Mouse (Mus musculus): ENCODE data around the gene Dus3l. TPM values are rescaled to one million over a fixed set of nuclear protein-coding genes. Genes with fewer than 3 reads are reported as not detected.

The Dus3l gene
- total RNA-seq, 2 experiments from 2014 or later, result 64.1 to 64.6 TPM

DNA sequence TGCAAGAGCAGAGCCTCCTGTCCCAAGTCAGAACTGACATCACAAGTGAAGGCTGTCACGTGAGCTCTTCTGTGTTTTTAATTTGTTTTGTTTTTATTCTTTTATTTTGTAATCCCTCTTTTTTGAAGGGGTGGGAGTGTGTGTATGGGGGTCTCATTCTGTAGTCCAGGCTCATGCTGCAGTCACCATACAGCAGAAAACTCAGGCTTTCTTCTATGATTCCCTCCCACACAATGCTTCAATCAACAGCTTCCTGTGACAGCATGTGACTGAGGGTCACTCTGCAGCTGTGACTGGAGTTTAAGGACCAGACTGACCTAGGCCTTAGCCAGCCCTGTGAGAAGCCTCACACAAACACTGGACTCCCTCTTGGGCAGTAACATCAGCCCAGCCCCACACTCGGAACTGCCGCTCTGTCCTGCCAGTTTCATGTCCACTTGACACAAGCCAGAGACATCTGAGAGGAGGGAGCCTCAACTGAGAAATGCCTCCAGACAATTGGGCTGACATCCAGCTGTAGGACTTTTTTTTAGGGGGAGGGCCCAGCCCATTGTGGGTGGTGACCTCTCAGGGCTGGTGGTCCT lies 14.3 kb downstream of the Dus3l start:
- no peak for DNase-seq (ENCODE audit: low spot score in 2 of 2)
- intact Hi-C loops (cut with DNase I), result no loop called here

DNA sequence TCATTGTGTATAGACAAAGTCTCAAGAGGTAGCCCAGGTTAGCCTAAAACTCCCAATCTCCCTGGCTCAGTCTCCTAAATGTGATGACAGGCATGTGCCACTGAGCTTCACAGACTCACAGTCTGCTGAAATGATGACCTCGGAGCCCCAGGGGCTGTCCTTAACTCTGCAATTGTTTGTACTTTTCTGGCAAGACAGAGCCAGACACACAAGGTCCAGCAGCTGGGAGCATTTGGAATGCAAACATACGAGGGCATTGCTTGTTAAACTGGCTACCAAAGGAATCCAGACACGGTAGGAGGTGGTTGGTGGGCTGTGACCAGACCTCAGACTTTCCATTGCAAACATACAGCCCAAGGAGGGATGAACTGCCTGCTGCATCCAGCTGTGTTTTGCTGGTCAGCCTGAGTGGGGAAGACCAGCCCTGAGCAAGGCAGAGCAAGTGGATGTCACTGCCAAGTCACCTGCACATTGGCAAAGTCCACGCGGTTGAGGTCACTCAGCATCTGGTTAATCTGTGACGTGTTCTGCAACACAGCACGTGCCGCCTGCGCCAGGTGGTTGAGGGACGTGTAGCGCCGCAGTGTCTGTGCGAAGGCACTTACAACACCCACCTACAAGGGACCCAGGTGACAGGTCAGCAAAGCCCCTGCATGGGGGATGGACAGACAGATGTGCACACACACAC lies 15.9 kb downstream of the Dus3l start:
- intact Hi-C loops (cut with DNase I), result no loop called here
- no peak for DNase-seq (ENCODE audit: low spot score in 2 of 2)

DNA sequence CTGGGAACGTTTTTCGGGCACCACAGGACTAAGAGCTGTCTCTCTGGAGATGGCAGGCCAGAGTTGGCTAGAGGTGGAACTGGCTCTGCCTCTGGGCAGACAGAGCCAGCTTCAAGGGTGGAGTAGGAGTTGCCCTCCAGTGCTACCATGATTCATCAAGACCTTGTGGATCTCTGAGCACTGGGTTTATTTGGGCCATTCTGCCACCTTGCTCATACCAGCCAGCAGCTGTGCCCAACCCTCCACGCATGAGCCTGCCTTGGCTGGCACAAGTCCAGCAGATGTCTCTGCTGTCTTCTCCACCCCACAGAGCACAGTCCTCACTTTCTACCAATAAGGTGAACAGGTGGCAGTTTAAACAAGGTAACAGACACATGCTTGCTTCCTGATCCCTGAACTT lies 24.3 kb downstream of the Dus3l start:
- intact Hi-C loops (cut with DNase I), result no loop called here
- DNase-seq (ENCODE audit: low spot score in 2 of 2), result no peak

DNA sequence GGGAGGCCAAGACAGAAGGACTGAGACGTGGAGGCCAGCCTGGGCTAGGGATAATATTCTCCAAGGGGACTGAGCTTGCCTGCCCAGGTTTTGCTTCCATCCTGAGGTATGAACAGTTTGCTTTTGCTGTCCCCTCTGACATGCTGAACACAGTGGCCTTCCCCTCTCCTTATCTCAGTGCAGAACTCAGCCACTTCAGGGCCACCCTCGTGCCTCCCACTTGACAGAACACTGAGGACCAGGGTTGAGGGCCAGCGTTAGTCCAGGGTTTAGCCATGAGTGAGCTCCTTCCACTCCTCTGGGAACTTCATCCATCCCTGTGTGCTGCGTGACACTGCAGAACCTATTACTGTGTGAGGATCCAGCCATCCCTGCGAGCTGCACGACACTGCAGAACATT lies 24.7 kb downstream of the Dus3l start:
- no peak for DNase-seq (ENCODE audit: low spot score in 2 of 2)
- intact Hi-C loops (cut with DNase I), result no loop called here

DNA sequence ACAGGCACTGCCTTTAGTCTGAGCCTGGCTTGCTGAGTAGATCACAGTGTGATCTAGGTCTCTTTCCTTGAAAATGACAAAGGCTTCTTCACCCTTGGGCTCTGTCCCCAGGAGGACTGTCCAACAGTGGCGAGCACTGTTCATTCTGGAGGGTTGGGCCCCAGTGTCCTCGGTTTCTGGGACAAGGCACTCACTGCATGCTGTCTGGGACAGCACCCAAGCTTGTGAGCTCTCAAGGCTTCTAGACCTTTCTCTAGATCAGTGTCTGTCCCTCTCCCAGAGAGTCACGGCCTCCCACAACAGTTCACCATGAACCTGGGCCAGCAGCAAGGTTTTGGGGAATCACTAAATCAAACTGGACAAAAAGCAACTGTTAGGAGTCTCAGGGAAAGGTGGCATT lies 28.0 kb downstream of the Dus3l start:
- intact Hi-C loops (cut with DNase I), result loop anchor here (5.0 kb wide), 1 partner anchor 160 kb away; no protein-coding TSS in a partner anchor
- no peak for DNase-seq (ENCODE audit: low spot score in 2 of 2)

DNA sequence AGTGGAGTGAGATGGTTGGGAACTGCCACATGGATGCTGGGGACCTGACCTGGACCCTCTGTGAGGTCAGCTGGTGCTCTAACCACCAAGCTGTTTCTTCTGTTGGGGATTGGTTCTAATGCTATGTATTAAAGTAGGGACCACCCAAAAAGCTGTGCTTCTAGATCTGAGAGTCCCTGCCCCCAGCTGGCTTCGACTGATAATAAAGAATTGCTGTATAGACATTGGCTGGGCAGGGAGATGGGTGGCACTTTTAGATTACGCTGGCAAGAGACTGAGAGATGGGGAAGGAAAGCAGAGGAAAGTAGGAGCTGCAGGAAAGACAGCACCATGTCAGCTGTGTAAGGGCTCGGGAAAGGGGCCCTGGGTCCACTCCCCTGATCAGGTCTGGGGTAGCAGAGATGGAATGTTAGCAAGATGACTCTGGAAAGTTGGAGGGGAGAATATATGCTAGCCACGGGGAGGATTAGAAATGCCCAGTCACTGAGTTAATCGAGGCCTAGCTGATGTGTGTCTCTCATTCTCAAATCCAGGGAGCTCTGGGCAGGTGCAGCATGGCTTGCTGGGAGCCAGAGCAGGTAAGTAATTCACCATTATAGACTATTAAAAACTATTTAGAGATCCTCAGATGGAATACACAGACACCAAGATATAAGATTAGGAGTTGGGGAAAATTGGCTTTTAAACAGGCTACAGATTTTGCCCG lies 29.2 kb downstream of the Dus3l start:
- intact Hi-C loops (cut with DNase I), result loop anchor here (5.0 kb wide), 1 partner anchor 159 kb away; no protein-coding TSS in a partner anchor
- no peak for DNase-seq (ENCODE audit: low spot score in 2 of 2)

DNA sequence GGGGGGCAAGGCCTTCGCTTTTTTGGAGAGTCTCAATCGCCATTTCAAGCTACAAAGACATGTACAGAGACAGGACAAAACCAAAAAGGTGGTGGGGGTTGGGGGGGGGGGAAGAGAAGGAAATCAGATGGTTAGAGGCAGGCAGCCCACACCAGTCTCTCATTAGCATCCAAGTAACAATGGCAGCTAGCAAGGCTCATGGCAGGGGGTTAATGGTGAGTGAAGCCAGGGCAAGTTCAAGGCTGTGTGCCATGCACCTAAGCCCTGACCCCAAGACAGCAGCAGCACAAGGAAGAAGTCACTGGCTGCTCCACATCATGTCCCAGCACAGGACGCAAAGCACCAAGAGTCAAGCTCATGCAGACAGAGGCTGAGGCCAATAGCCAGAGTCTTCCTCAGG lies 34.7 kb downstream of the Dus3l start:
- DNase-seq (ENCODE audit: low spot score in 2 of 2), result no peak
- intact Hi-C loops (cut with DNase I), result no loop called here

DNA sequence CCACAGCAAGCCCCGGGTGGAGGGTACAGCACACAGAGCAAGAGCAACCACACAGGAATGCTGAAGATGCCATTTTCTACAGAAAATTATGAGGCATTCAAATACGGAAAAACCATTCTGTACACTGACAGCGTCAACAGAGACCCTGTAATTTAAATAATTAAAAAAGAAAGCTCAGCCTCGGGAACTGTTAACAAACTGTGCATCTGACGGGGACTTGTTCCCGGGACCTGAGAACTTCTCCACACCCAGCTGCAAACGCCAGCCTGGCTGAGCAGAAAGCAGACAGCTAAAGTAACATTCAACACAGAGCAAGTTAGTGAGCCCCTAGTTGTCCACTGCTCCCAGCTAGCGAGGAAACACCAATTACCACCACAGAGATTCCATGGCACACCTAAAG lies 37.5 kb downstream of the Dus3l start:
- intact Hi-C loops (cut with DNase I), result no loop called here

DNA sequence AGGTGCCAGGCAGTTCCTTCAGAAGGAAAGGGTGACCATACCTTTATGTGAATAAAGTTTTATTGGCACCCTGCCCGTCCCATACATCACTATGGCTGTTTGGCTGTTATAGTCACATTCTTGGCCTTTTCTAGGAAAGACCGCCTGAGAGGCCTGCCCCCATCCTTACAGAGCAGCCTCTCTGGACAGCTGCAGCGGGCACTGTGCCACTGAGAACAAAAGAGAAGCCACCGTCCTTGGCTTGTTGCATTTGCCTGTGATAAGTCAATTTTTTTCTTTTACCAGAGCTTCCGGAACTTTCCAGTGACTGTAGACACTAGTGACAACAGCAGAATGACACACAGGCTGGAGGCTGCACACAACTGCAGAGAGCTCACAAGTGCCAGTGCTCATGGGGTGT lies 40.4 kb downstream of the Dus3l start:
- intact Hi-C loops (cut with DNase I), result loop anchor here (5.0 kb wide), 6 partner anchors 92 to 527 kb away; partner anchors contain the start of gene Mllt1
- DNase-seq (ENCODE audit: low spot score in 2 of 2), result no peak

More for the DNA sequence above, 37.5 kb downstream of the Dus3l start:
- DNase-seq (ENCODE audit: low spot score in 2 of 2), result no peak

DNA sequence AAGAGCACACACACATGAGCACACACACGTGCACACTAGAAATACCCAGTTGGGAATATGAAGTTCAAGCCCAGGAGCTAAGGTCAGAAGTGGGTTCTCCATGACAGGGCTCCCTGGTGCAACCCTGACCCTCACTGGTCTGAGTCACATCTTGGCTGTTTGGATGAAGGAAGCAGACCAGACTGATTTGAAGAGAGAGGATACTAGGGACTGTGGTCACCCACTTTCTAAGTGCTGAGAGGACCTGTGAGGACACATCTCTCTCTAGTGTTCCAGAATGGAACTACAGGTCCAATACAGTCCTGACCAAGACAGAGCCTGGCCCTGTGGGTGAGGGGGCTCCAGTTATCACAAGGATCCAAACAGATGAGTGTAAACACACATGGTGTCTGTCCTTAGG lies 41.2 kb downstream of the Dus3l start:
- no peak for DNase-seq (ENCODE audit: low spot score in 2 of 2)
- intact Hi-C loops (cut with DNase I), result loop anchor here (5.0 kb wide), 6 partner anchors 92 to 527 kb away; partner anchors contain the start of gene Mllt1

DNA sequence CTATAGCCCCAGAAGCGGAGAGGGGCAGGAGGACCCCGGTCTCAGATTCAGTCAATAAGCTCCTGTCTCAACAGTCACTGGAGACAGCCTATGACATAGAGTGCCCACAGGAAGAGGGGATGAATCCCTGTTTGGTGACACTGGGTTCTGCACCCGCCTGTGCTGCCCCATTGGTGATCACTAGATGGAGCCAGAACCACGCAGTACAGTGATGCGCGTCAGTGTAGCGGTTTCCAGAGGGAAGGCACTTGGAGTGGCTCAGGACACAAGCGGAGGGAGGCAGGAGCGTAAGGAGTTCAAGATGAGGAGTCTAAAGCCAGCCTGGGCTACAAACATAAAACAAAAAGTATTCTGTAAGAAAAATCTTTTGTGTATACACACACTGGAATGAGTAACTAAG lies 44.0 kb downstream of the Dus3l start:
- DNase-seq (ENCODE audit: low spot score in 2 of 2), result peak; percentile 83 to 86
- intact Hi-C loops (cut with DNase I), result loop anchor here (1.0 to 5.0 kb wide), 7 partner anchors 50 to 524 kb away; partner anchors contain the start of gene Mllt1

DNA sequence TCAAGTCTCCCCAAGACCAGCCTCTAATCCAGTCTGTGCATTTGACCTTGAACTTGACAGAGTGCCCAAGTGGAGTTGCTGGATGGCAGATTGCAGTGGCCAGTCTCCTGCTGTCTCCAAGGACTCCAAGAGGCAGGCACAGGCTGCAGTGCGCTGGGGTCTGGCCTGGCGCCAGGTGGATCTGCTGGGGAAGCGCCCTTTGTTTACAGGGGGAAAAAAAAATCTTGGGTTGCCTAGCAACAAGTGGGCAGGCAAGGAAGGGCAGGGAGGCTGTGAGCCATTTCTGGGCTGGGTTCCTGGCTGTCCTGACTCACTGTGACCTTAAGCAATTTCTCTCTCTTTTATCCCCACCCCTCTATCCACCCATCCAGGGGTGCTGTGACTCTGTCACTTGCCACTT lies 45.7 kb downstream of the Dus3l start:
- intact Hi-C loops (cut with DNase I), result no loop called here
- DNase-seq (ENCODE audit: low spot score in 2 of 2), result peak; percentile 63 to 74

DNA sequence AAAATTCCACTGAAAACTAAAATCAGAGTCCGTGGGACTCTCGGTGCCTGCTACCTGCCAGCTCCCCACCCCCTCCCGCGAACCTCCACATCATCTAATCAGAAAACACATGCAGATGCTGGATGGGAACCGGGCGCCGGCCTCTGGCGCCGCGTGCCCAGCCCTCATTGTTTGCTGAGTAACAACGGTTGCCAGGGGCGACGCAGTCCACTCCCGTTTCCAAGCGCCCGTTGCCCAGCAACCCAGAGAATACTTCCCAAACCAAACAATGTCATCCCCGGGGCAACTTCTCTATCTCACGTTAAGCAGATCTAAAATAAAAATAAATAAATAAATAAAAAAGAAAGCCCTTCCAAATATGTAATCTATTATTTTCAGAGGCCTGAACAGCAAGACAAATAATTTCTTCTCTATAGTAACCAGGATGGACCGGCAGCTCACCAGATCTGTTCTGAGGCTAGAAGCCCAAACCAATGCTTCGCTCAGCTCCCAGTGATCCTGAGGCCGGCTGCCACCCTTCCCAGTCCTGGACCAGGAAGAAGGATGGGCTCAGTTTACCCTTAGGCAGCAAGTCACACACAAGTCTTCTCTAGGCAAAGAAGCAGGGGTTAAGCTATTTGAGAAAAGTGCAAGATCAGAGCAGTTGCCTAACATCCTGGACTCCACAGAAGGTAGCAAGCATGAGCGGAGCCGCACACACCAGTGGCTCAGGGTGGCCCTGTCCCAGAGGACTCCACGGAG lies 49.9 kb downstream of the Dus3l start:
- DNase-seq (ENCODE audit: low spot score in 2 of 2), result peak; percentile 85 to 89
- intact Hi-C loops (cut with DNase I), result no loop called here

DNA sequence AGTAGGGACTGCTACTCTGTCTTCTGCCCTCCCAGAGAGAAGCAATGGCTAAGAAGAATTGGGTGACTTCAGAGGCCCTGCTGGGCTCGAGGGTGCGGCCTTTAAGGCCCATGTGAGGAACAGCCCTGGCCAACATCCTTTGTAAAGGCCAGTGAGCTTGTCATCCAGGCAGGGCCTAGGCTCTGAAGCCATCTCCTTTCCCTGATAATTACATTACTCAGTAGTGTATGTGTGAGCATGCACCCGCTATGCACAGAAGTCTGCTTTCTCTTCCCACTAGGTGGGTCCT lies 50.4 kb downstream of the Dus3l start:
- intact Hi-C loops (cut with DNase I), result no loop called here
- DNase-seq (ENCODE audit: low spot score in 2 of 2), result no peak

DNA sequence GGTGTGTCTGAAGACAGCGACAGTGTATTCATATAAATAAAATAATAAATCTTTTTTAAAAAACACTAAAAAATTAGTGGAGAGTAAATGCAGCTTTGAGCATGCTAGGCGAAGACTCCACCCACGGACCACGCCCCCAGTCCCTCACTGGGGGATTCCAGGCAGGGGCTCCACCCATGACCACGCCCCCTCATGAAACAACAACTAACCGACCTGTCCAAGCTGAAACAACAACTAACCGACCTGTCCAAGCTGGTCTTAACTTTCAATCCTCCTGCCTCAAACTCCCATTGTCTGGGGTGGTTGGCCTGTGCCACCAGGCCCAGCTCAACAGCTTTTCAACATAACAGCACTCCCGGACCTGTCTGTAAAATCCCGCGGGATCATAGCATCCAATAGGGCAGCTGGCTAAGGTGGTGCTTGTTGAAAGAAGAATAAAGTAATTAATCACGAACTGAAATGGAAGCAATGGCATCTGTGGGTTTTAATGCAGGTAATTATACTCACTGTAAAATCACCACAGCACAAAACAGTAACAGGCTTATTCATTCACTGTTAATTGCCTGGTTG lies 53.6 kb downstream of the Dus3l start:
- intact Hi-C loops (cut with DNase I), result no loop called here

DNA sequence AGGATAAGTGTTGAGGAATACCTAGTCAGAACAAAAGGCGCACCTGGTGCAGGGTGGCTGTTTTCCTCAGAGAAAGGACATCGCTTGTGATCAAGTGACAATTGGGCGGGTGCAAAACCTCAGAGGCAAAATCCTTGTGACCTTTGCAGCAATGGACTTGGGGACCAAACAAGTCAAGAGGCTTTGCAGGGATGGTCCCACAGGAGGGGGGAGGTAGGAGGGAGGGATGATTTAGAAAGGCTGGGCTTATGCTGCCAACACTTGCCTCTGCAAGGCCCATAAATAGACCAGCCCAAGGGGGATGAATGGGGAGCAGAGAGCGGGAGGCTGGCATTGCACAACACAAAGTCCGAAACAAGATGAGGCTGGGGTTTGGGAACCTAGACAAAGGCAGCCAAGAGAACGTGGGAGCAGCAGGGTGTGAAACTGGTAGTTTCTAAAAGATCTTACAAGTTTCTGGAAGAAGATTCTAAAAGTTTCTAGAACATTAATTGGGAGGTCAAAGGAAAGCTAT lies 54.5 kb downstream of the Dus3l start:
- no peak for DNase-seq (ENCODE audit: low spot score in 2 of 2)
- intact Hi-C loops (cut with DNase I), result no loop called here

More for the DNA sequence above, 53.6 kb downstream of the Dus3l start:
- no peak for DNase-seq (ENCODE audit: low spot score in 2 of 2)
